Mouse (Mus musculus): Measurements from ENCODE around the gene Rad54l2. TPM values are rescaled to one million over a fixed set of nuclear protein-coding genes. Genes with fewer than 3 reads are reported as not detected.

Rad54l2 gene
- polyA plus RNA-seq, 1 experiment from 2014 or later: 5.2 TPM

Other genes with a start within 250 kb of the Rad54l2 start
- gene Iqcf3, start 227.6 kb downstream of the Rad54l2 start, polyA plus RNA-seq (2014; fragmentation: Nextera tagmentation; extraction: Ambion mirVana): not detected in 2 replicates
- not detected in 2 replicates for gene Iqcf4, start 218.2 kb downstream of the Rad54l2 start, polyA plus RNA-seq (2014; fragmentation: Nextera tagmentation; extraction: Ambion mirVana)
- gene Iqcf6, start 162.6 kb downstream of the Rad54l2 start, polyA plus RNA-seq (2014; fragmentation: Nextera tagmentation; extraction: Ambion mirVana): not detected in 2 replicates
- gene Grm2, start 133.1 kb downstream of the Rad54l2 start, polyA plus RNA-seq (2014; fragmentation: Nextera tagmentation; extraction: Ambion mirVana): 3.6 TPM in 2 replicates
- gene Tex264, start 103.3 kb downstream of the Rad54l2 start, polyA plus RNA-seq (2014; fragmentation: Nextera tagmentation; extraction: Ambion mirVana): 32.1 and 32.4 TPM in 2 replicates
- gene Dcaf1, start 32.7 kb upstream of the Rad54l2 start, polyA plus RNA-seq (2014; fragmentation: Nextera tagmentation; extraction: Ambion mirVana): 25.9 and 27.9 TPM in 2 replicates
- gene Rbm15b, start 98.2 kb upstream of the Rad54l2 start, polyA plus RNA-seq (2014; fragmentation: Nextera tagmentation; extraction: Ambion mirVana): 23.2 and 27.3 TPM in 2 replicates
- 304 and 321 TPM in 2 replicates for gene Manf, start 102.8 kb upstream of the Rad54l2 start, polyA plus RNA-seq (2014; fragmentation: Nextera tagmentation; extraction: Ambion mirVana)

Measured in embryonic facial prominence, embryonic 11.5 days (tissue).